Mouse (Mus musculus) kidney, adult 18-20 months (tissue): ENCODE data around the gene Map4k4.

ENCODE experiments used
- DNase-seq: peaks from one replicate; pipeline ENCODE4 v3.0.0; 2021

The Map4k4 gene

DNA sequence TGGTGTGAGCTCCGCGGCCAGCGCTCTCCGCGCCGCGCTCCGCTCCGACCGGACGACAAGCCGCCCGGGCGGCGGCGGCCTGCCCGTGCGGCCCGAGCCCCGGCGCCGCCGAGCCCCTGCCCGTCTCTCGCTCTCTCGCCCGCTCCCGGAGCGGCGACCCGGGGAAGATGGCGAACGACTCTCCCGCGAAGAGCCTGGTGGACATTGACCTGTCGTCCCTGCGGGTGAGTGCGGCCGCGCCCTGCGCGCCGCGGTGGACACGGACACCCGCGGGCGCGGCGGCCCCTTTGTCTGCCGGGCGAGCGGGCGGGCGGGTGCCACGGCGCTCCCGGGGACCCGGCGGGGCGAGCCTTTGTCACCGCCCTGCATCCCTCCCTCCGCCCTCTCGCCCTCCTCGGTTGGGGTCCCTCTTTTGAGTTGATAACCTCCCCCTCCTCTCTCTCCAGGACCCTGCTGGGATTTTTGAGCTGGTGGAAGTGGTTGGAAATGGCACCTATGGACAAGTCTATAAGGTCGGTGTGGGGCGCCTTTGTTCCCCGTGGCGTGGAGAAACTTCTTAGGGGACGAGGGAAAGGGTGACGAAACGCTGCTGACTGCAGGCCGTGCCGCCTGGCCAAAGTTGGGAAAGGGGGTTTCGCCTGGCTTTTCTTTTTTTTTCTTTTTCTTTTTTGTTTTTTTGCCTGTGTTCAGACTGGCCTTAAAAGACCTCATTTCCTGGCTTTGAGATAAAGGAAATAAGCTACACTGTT, 524 bp downstream of the Map4k4 start:
- DNase-seq = peak; percentile 66

DNA sequence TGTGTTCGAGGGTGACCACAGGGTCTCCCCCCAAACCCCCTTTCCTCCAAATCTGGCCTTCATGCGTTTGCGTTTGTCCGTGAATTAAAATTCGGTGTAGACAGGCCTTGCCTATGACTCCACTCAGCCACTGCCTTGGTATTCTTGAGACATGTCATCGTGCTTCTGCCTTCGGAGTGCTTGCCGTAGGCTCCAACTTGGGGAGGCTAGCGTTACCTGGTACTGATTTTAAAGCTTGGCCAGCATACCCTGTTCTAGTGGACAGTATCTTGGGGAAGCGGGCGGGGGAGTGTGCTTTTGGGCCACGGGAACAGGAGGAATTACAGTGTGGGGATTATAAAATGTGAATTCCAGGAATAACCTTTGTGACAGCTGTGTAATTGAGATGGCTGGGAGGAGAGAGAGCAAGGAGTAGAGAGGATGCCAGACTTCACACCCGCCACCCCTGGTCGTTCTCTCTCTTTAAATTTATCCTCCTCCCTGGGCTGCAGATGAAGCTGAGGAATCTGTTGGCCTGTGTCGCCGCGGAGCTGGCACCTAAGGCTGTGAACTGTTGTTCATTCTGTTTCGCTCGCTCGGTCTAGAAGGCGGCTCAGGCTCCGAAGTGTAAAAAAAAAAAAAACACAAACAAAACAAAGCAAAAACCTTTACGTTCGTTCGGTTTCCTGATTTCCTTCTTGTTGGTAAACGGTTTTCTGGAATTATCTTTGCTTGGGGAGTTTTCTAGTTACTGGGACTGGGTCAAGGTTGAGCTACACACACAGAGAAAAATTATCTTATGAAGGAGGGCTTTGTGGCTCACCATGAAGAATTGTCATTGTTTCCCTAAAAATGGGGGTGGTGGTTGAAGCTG, 1.4 kb downstream of the Map4k4 start:
- peak; percentile 44 for DNase-seq

DNA sequence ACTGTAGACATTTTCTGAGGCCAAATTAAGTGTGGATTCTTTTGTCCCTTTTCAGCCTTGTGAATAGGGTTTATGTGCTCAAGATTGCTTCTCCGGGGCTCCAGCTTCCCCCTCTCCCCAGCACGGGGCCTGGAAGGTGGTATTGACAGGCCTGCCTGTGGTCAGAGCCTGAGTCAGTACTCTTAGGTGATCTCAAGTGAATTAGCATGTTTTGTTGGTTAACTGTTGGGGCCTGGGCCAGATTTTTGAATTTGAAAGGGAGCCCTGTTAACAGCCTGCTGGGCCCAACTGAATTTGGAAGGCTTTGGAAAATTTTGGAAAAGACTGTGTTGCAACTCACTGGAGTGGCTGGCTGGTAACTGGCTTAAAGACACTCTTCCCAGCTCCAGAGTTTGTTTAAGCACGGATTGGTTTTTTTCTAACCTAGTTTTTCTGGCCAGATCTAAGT, 2.0 kb downstream of the Map4k4 start:
- DNase-seq = no peak

DNA sequence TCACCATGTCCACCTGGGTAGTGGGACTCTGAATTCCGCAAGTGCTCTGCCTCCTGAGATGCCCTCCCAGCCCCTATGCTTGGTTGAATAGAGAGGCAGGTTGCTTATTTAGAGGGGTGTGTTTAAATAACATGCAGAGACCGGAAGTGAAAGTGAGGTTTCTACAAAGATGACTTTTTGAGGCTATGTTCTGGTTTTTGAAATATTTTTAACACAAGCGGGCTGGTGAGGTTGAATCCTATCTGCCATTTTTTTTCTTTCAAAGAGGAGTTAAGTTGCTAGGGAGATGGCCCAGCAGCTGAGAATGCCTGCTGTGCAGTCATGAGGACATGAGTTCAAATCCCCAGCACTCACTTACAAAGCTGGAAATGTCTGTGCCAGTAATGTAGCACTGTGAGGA, 4.0 kb downstream of the Map4k4 start:
- no peak for DNase-seq

DNA sequence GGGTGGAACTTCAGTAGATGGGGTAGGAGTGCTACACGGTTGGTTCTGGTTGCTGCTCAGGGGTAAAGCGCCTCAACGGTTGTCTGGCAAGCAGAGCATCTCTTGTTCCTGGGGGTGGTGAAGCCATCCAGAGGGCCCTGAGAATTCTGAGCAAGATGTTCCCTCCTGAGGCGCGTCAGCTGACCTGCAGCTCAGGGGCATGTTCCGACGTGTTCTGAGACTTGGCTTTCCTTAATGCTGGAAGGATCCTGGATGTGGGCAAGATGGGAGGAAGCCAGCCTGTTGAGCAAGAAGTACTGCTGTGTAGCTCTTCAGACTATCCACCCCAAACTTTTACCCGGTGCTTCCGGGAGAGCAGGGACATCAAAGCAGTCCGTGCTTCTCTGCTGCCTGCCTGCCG, 6.2 kb downstream of the Map4k4 start:
- DNase-seq = no peak

DNA sequence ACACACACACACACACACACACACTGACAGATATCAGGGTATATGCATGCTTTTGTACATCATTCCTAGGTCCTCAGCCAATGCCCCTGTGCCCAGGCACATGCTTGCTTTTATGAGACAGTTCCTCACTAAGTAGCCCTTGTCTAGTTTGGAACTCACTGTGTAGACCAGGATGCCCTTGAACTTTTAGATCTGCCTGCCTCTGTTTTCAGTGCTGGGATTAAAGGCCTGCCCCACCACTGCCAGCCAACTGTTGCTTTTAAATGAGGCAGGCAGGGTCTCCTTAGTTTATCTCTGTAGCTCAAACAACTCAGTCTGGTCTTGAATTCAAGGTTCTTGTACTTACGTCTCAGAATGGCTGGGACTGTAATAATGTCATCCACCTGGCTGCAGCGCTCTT, 8.3 kb downstream of the Map4k4 start:
- DNase-seq = no peak

DNA sequence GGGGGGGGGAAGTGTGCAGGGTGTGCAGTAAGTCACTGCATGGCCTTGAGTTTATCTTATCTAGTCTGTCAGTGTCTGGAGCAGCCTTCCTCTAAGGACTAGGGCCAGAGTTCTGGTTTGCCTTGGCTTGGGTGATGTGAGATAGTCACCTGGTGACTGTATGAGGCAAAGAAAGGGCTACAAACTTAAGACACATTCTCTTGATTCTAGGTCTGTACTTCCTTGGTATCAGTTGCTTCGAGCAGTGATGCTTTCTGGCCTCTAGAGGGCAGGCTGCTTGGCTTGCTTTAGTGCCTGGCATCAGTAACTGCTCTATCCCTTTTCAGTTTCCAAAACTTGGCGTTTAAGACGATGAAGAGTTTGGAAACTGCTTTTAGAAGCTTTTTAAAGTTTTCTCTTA, 10.7 kb downstream of the Map4k4 start:
- DNase-seq = no peak

DNA sequence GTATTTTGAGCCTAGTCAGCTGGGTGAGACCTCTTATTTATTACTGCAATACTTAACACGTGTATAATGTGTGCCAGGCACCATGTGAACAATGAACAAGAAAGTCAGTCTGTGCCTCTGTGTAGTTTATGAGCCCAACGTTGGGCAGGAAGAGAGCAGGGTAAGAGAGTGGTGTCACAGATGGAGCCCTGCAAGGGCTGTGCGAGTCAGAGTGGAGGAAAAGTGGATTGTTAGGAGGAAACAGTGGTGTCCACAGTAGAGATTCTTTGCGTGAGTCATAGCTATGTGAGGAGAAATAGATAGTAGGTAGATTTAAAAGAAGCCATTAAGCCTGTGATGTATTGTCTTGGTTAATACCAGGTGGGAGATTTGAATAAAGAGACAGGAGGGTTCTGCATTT, 12.5 kb downstream of the Map4k4 start:
- DNase-seq = no peak

DNA sequence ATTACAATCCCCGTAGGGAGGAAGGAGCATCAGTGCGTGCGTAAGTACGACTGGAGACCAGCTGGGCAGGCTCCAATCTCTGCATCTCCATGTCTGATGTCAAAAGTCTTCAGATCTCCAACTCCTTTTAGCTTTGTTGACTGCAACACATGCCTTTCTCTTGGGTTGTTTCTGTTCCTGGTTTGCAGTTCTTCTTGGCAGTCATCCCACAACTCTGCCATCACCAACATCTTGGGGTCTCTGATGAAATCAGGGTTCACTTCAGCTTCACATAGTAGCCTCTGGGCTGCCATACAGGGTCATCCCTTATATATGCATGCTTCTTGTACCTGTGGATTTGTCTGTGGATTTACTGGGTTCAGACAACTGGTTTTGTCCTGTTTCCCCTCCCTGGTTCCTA, 15.4 kb downstream of the Map4k4 start:
- DNase-seq = no peak

DNA sequence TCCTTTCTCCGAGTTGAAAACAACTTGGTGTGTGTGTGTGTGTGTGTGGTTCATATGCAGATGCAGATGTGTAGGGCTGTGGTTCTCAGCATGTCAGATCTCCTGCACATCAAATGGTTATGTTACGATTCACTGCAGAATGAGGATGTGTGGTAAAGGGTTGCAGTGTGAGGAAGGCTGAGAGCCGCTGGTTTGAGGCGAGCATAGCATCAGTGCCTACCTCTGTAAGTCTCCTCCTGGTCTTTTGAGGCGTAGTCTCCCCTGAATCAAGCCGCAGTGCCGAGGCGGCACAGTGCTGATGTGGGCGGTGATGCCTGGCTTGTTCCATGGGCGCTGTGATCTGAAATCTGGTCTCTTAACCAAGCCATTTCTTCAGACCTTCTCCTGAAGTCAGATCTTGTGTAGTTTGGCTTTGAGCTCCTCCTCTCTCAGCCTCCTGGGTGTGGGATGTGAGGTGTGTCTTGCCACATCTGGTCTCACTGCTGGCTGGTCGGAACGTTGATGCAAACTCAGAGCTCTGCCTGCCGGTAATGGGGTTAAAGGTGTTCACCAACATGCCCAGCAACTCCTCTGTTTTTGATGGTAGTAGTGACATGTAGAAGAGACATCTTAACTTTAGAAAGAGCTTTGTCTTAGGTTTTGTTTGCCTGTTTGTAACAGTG, 17.3 kb downstream of the Map4k4 start:
- DNase-seq = no peak

DNA sequence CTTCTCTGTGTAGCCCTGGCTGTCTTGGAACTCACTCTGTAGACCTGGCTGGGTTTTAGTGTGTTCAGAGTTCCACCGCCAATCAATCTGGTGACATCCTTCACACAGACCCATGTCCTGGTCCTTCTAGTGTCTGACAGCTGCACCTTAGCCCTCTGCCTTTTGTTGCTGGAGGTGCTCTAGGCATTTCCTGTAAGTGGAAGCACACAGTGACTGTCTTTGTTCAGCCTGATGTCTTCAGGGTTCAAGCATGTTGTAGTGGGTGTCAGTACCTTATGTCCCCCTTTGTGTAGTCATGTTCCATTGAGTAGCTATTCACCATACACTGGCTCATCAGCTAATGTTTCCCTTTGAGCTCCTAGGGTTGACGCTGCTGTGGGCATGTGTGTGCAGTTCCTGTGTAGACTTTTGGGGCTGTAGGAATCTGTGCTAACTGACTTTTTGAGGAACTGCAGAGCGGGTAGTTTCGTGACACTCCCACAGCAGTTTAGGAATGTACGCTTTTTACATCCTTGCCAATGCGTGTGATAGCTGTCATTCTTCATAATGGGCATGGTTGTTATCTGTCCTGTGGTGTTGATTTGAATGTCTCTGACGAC, 17.9 kb downstream of the Map4k4 start:
- no peak for DNase-seq

DNA sequence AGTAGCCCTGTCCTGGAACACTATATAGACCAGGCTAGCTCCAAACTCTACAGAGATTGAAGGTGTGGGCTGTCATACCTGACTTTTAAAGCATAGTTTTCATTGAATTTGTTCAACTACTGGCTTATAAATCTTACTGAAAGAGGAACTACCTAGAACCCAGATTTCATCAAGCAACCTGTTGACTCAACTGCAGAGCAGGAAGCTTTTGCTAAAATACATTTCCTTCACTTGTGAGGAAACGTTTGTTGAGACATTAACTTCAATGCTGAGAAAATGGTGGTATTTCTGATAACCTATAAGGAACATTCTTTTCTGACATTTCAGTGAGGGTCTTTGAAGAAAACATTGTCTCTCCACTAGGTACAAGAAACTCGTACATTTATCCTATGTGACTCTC, 19.9 kb downstream of the Map4k4 start:
- DNase-seq = no peak

DNA sequence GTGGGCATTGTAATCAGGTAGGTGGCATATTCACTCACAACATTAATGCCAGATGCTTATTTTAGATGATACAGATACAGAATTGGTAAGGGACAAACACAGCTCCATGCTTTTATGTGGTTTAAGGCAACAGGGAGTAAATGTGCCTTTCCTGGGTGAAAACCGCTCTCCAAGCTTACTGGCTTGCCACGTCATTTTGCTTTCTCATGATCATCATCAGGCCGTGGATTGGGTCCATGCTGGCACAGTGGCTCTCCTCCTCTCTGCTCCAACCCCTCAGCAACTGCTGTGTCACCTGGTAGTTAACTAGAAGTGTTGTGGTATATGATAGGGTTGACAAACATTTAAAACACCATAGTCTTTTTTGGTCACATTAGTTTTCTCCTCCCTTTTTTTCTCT, 21.3 kb downstream of the Map4k4 start:
- DNase-seq = no peak

DNA sequence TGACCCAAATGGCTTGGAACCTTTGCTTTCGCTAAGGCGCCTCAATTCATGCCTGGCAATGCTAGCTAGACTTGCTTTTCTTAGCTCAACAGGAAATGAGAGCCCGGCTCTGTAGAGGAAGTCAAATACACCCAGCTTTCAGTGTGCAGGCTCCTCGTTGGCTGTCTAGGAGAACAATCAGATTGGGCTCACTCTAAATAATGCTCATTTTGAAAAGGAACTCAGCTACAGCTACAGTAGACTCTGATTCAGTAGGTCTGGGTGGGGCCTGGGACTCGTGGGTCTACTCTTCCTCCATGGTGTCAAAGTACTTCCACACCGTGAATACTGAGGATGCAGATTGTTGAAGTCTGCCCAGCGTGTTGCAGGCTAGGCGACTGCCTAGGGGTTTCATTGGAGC, 22.0 kb downstream of the Map4k4 start:
- DNase-seq = no peak

DNA sequence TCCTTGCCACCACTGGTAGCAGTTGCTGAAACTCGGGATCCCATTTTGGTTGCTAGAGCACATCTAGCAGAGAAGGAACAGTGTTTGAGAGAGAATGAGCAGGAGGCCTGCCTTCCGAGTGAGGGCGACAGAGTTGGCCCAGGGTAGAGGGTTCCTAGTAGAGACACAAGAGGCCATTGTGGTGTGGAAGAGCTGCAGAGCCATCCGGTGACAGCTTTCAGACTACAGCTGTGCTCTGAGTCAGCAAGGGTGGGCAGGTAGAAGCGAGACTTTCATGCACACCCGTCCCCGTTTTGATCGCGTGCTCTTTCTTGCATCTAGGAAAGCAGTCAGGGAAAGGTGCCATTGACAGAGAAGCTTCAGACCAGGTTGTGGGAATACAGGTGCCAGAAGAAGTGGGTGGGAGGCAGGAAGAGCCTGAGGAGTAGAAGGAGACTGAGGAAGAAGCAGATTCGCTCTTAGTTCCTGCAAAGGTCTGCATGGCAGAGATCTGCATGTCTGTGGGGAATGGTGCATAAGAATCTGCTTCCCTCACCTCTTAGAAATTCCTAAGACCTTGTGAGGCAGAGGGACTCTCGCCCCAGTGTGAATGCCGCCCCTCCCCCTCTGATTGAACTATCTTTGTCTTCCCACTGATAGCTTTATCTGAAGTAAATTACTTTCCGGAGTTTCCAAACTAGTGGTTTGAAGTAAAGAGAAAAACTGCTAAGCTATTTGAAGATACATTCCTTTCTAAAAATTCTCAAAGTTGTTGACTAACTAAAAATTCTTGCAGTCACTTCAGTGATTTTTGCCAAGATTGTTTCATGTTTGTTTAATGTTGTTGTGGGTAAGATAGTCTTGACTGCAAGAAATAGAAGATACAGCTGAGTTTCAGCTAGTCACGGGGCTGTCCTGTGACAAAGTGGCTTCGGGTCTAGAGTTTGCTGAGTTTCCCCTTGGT, 23.0 kb downstream of the Map4k4 start:
- no peak for DNase-seq

DNA sequence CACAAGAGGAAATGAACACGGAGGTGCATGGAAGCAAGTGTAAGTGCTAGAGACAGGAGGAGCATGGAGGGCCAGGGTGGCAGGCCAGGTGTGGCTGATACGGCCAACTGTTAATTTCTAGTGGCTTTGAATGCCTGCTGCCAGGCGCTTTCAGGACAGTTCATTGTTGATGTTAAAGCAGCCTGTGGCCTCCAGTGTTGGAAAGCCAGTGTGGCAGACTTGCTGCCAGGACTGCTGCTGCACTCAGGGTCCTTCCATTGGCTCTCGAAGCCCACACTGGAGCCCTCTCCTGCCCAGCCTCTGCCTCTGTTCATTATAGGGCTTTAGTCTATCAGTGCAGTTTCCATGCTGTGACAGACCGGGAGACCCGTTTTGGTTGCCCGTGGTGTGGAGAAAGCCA, 30.3 kb downstream of the Map4k4 start:
- no peak for DNase-seq

DNA sequence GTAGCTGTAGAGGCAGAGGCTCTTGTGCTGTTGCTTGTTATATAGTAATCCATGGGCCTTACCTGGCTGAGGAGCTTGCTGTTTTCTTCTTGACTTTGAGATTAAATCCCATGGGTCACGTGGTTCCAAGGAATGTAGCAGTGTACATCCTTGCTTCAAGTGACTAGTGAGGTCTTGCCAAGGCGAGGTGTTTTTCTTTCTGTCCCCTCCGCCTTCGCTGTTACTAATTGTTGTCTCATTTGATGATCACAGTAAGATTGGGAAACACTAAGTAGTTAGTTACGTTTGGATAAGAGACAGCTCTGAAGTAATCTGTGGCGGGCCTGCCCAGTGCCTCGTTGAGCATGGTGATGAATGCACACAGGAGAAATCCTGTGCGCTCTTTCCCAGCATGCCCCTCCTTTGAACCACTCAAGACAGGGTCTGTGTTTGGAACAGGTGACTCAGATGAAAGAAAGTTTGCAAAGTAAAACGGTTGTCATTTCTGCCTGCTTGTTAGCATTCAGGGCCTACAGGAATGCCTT, 31.6 kb downstream of the Map4k4 start:
- DNase-seq = no peak

DNA sequence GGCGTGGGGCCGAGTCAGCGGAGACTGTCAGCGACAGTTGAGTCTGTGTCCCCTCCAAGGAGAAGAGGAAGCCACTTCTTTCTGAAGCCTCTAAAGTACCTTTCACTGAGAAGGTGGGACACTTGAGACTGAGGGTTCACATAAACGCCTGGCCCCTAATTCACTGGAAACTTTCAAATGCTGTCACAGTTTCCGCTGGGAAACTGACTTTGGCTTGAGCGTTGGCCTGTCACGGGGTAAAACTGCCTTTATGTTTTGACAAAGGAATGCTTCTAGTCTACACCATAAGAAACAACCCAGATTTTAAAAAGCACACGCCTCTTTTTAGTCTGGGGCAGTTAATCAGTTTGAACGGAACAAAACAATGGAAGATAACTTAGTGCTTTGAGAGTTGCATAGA, 32.2 kb downstream of the Map4k4 start:
- no peak for DNase-seq

DNA sequence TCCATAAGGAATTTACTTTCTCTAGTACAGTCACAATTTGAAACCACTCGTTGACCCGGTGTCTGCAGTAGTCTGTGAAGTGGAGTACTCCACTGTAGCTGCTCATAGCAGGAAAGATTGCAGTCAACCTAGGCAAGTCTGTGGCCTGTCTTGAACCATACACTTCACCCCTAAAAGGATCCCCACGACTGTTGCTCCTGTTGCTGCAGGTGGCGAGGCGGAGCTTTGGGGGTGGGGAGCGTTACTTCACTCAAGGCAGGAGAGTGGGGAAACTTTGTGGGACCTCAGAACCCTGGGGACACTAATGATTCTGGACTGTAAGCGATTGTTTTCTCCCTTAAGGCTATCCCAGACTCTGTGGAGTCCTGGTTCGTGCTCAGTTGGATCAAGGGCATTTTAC, 34.2 kb downstream of the Map4k4 start:
- DNase-seq = no peak

DNA sequence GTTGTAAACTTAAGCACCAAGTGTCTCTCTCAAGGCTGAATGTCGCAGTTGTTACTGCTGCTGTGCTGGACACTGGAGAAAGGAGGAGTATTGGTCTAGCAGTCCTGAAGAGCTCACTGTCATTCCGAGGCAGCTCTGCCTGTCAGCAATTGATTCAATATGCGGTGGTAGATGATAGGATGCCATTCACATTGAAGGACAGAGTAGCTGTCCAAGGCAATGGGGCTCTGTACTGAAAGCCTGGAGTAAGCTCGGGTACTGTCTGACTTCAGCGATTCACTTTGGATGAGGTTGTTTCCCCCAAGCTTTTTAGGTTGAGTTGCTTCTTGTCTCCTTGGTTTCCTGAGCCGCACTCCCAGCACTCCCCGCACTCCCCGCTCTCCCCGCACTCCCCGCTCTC, 34.9 kb downstream of the Map4k4 start:
- no peak for DNase-seq

DNA sequence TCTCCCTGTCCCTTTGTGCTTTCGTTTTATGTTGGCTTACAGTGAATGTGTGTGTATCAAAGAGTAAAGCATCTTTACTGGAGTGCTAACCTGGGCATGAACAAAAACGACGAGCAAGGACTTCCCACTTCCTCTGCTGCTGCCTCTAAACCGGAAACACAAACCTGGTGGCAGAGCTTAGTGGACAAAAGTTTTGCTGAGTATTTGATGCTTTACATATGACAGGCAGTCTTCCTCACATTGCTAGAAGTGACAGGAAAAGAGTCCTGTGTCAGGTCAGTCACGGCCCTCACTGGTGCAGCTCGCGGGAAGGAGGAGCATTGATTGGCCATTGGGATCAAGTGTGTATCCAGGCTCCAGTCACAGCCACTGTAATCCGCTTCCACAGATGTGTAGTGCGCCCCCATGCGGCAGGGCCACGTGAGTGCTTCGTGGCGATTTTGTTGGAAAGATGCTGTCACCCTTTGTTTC, 35.7 kb downstream of the Map4k4 start:
- peak; percentile 89 for DNase-seq

DNA sequence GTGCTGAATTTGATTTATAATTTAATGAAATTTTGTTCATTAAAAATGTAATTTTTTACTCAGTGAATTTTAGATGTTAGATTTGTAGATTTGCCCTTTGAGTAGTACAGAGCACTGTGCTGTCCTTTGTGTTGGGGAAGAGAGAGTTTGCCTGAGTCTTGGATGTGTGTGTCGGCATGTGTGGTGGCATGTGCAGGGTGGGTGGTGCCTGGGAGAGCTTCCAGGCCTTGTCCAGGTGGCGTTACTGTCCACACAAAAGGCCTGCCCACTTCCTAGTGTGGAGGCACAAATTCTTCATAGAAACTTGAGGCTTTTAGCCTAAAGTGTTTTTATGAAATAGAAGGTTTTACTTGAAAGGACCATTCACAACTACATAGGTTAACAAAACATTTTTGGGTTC, 36.2 kb downstream of the Map4k4 start:
- DNase-seq = no peak
